Mouse (Mus musculus): ENCODE measurements around the gene Patl1. TPM values are rescaled to one million over a fixed set of nuclear protein-coding genes. Genes with fewer than 3 reads are reported as not detected.

Gene Patl1
- 68.1 to 75.5 TPM (median 72.5 TPM) in 4 replicates for total RNA-seq (2023)

DNA sequence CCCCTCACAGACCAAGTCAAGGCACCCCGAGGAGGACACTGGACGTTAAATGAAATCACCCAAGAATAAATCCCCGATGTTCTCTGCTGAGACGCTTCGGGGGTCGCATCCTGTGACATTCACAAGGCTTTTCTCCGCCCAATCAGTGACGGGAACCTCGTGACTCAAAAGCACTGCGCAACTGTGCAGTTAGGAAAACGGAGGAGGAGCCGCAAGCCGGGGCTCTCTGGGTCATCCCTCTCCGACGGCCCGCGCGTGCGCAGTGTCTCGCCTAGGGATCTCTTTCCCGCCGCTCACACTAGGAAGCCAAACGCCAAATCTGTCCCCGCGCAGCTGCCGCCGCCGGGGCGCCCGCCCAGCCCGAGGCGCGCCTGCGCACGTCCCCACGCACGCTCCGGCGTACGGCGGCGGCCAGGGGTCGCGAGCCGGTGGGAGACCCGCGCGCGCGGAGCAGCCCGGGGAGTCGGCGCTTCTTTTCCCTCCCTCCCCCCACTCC is at the start of gene Patl1:
Gene Patl1, plus strand, starts transcription at position 363 of the 496 bp plus-strand sequence.

DNA sequence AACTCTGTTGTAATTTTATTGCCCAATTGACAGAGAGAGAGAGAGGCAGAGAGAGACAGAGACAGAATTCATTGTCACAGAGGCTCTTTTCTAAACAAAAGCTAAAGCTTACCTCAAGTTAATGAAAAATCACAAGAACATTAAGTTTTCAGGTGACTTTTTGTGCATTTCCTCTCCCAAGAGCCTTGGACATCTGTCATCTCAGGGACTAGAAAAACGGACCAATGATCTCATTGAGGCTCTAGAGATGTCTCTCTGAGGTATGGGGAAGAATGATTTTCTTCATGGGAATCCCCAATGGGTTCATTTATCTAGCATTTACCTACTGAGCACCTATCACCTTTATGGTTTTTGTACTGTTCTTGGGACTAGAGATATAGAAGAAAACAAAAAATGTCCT is 37.2 kb upstream of the Patl1 start, which contains the start of gene Olfr1419:
Gene Olfr1419, minus strand, starts transcription at position 101 of the 400 bp plus-strand sequence.

DNA sequence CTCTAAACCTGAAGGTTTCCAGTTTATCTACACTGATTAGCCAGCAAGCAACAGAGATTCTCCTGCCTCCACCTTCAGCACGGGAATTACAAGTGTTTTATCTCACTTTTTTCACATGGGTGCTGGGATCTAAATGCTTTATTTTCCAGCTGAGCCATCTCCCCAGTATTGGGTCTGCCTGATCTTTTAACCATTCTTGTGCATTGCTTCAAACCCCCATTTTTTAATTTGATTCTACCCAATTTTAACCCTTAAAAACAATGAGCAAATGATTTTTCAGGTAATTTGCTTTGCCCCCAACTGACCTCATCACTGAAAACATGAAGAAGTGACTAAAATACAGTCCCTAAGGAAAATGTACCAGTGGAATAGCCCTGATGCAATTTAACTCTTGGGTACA is 25.9 kb upstream of the Patl1 start, which contains the start of gene Olfr1420:
Gene Olfr1420, plus strand, starts transcription at position 301 of the 400 bp plus-strand sequence.

DNA sequence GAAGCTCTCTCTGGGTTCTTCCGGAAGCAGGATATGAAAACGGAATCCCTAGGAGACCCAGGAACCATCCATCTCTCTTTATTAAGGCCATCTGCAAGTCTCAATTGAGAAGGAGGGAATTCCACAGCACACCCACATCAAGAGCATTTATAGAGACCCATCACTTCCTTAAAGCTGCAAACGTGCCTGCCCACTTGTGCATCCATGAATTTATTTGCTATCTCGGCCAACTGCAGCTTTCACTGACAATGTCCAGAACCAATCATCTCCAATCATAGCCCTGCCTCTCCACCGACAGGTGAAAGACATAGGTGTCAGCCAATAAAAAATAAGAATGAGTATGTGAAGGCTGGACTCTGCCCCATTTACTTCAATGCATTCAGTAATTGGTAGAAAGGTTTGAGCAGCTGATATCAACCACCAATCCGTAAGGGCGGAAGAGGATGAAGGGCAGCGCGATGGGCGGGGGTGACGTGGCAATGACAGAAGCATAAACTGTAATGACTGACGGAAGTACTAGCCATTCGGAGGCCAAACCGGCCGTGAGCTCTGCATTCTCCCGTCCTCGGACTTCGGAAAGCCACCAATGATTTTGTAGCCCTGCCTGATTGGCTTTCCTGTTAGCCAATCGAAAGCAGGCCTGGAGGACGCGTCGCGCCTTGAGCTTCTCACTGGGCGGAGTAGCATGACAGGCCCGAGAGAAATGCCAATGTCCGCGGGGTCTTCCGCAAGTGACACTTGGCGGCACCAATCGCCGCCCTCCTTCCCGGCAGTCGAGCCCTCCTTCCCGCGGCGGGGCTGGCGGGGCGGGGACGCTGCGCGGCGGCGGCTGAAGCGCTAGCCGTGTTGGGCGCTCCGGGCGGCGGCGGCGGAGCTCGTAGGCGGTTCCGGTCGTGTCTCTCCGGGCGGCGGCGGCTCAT is 53.1 kb downstream of the Patl1 start, which contains the start of gene Osbp:
Gene Osbp, plus strand, starts transcription at position 919 of the 920 bp plus-strand sequence.

Other genes starting within 250 kb of the Patl1 start
- 1.4 to 3.7 TPM (median 1.9 TPM) in 4 replicates for gene Oosp1, start 221.2 kb upstream of the Patl1 start, total RNA-seq (2023)
- not detected in 4 replicates for gene Oosp3, start 215.3 kb upstream of the Patl1 start, total RNA-seq (2023)
- gene Gif, start 164.8 kb upstream of the Patl1 start, total RNA-seq (2023): not detected in 4 replicates
- 28.4 to 34.4 TPM (median 30.1 TPM) in 4 replicates for gene Mrpl16, start 142.0 kb upstream of the Patl1 start, total RNA-seq (2023)
- 0.39 to 1.0 TPM (median 0.71 TPM) in 4 replicates for gene Stx3, start 93.0 kb upstream of the Patl1 start, total RNA-seq (2023)
- not detected in 4 replicates for gene Olfr1417, start 73.2 kb upstream of the Patl1 start, total RNA-seq (2023)
- not detected in 4 replicates for gene Olfr1418, start 51.3 kb upstream of the Patl1 start, total RNA-seq (2023)
- gene Olfr1419, start 37.3 kb upstream of the Patl1 start, total RNA-seq (2023): not detected in 4 replicates
- not detected in 4 replicates for gene Olfr1420, start 25.8 kb upstream of the Patl1 start, total RNA-seq (2023)
- gene Osbp, start 53.5 kb downstream of the Patl1 start, total RNA-seq (2023): 50.1 to 51.8 TPM (median 50.9 TPM) in 4 replicates
- not detected in 4 replicates for gene Olfr1423, start 128.9 kb downstream of the Patl1 start, total RNA-seq (2023)
- gene Olfr1424, start 150.3 kb downstream of the Patl1 start, total RNA-seq (2023): not detected in 4 replicates
- not detected in 4 replicates for gene Olfr1425, start 165.3 kb downstream of the Patl1 start, total RNA-seq (2023)
- not detected in 4 replicates for gene Olfr1426, start 179.6 kb downstream of the Patl1 start, total RNA-seq (2023)
- gene Olfr1427, start 190.9 kb downstream of the Patl1 start, total RNA-seq (2023): not detected in 4 replicates
- not detected in 4 replicates for gene Olfr1428, start 203.5 kb downstream of the Patl1 start, total RNA-seq (2023)
- not detected in 4 replicates for gene Olfr76, start 210.8 kb downstream of the Patl1 start, total RNA-seq (2023)